Mouse (Mus musculus) heart, postnatal 0 days (tissue): ENCODE data around the gene Fuca1.

Source experiments
- CTCF ChIP-seq: IDR thresholded peaks from 2 replicates; pipeline ENCODE4 v1.5.1; 2016; ENCODE audit warnings: antibody characterized with exemption, control low read depth, low read depth
- EP300 ChIP-seq: IDR thresholded peaks from 2 replicates; pipeline ENCODE4 v1.6.1; 2016; ENCODE audit warnings: antibody characterized with exemption, low read depth

- TF ChIP-seq EP300 (no peak), CTCF (no peak)
Measured at GRCm38 (mm10) chr4:135904810-135905209, 15.7 kb upstream of the Fuca1 start.
